Mouse (Mus musculus) neural tube, embryonic 14.5 days (tissue): ENCODE measurements around the gene Cry2. TPM values are rescaled to one million over a fixed set of nuclear protein-coding genes. Genes with fewer than 3 reads are reported as not detected.

Experiments used
- ATAC-seq: fragments of 200-750 bp; cut with Nextera tagmentation; 2 replicates; pipeline ENCODE4 v1.8.0; 2017; ENCODE audit warnings: low read depth, mild to moderate bottlenecking, moderate TSS enrichment, moderate library complexity
- H3K27ac ChIP-seq: fragments of 300-500 bp; sonication (generic); 2 replicates; pipeline ENCODE4 v1.5.1; 2014; ENCODE audit warnings: low read depth, mild to moderate bottlenecking, control low read depth, low read length, moderate library complexity, mixed read lengths
- H3K27me3 ChIP-seq: fragments of 300-500 bp; sonication (generic); 2 replicates; pipeline ENCODE4 v1.6.1; 2014; ENCODE audit warnings: low read length; ENCODE audit not compliant: control insufficient read depth, insufficient read depth
- H3K36me3 ChIP-seq: fragments of 300-500 bp; sonication (generic); 2 replicates; pipeline ENCODE4 v1.6.1; 2014; ENCODE audit warnings: low read length, mixed read lengths; ENCODE audit not compliant: control insufficient read depth, insufficient read depth
- H3K4me1 ChIP-seq: fragments of 300-500 bp; sonication (generic); 2 replicates; pipeline ENCODE4 v1.6.1; 2014; ENCODE audit warnings: low read length; ENCODE audit not compliant: control insufficient read depth, insufficient read depth
- H3K4me2 ChIP-seq: fragments of 300-500 bp; sonication (generic); 2 replicates; pipeline ENCODE4 v1.6.1; 2014; ENCODE audit warnings: mild to moderate bottlenecking, low read depth, low read length, control low read depth
- H3K4me3 ChIP-seq: fragments of 300-500 bp; sonication (generic); 2 replicates; pipeline ENCODE4 v1.5.1; 2014; ENCODE audit warnings: low read depth, low read length, control low read depth, mixed read lengths
- H3K9ac ChIP-seq: fragments of 300-500 bp; sonication (generic); replicated peaks from 2 replicates; pipeline ENCODE4 v1.6.1; 2014; ENCODE audit warnings: low read depth, mild to moderate bottlenecking, control low read depth, low read length, mixed read lengths
- H3K9me3 ChIP-seq: fragments of 300-500 bp; sonication (generic); 2 replicates; pipeline ENCODE4 v1.6.1; 2016; ENCODE audit warnings: low read length; ENCODE audit not compliant: control insufficient read depth
- WGBS: fragments of 180-500 bp; shearing (Covaris S2); extraction: QIAGEN DNeasy Blood & Tissue Kit; methylation state at CpG from one replicate; pipeline ENCODE4 v1.1.7; 2014; 5-methylcytosine and 5-hydroxymethylcytosine counted together
- polyA plus RNA-seq: library from polyadenylated mRNA; unstranded; fragments of >200 nt; fragmentation: Nextera tagmentation; extraction: Ambion mirVana; gene quantifications from 2 replicates; pipeline ENCODE4 v1.2.1, GENCODE M21; 2014

Cry2 gene
- polyA plus RNA-seq, 1 experiment from 2014 or later, result 43.5 TPM

GRCm38 (mm10) chr2:92471886-92472670 is 38.2 kb upstream of the Cry2 start:
- Histone ChIP-seq H3K9me3 (no peaks in the 10 kb centered on the region), H3K4me2 (no peak overlapping the region), H3K27ac (no peak overlapping the region), H3K9ac (no peak overlapping the region), H3K4me1 (no peaks in the 10 kb centered on the region), H3K36me3 (no peaks in the 10 kb centered on the region), H3K27me3 (no peaks in the 10 kb centered on the region), H3K4me3 (no peak overlapping the region)
- no peak for ATAC-seq
- WGBS, result 88% methylated on average over 12 of the region's 12 CpGs

- no peak overlapping the region for H3K27ac ChIP-seq
- no peak overlapping the region for H3K4me2 ChIP-seq
- H3K9me3 ChIP-seq, result no peaks in the 10 kb centered on the region
- ATAC-seq, result no peak
- no peak overlapping the region for H3K9ac ChIP-seq
- H3K4me3 ChIP-seq, result no peak overlapping the region
- WGBS, result 81% methylated on average over 3 of the region's 3 CpGs
- H3K27me3 ChIP-seq, result no peaks in the 10 kb centered on the region
- 0 out of 2 replicates have a peak, but pooled peaks cover 3% of the 10 kb centered on the region for H3K4me1 ChIP-seq
- H3K36me3 ChIP-seq, result no peaks in the 10 kb centered on the region
These were observed 30.8 kb upstream of the Cry2 start for GRCm38 (mm10) chr2:92464690-92465089.

- Histone ChIP-seq H3K4me1 (peaks cover 28% of the 10 kb centered on the region), H3K9me3 (no peaks in the 10 kb centered on the region), H3K4me2 (no peak overlapping the region), H3K27me3 (no peaks in the 10 kb centered on the region), H3K27ac (no peak overlapping the region), H3K9ac (no peak overlapping the region), H3K36me3 (no peaks in the 10 kb centered on the region), H3K4me3 (no peak overlapping the region)
- no peak for ATAC-seq
- WGBS, result 74% methylated on average over 1 of the region's 1 CpGs
These were observed 27.4 kb upstream of the Cry2 start for GRCm38 (mm10) chr2:92461215-92461614.

GRCm38 (mm10) chr2:92459921-92460707 is 26.3 kb upstream of the Cry2 start, which contains the start of gene Slc35c1:
TSS of gene Slc35c1 (minus strand) at chr2:92460538.
- Histone ChIP-seq H3K27me3 (no peaks in the 10 kb centered on the region), H3K4me1 (peaks cover 28% of the 10 kb centered on the region), H3K4me3 (peak within 1 kb of the TSS; percentile 74), H3K9ac (peak within 1 kb of the TSS; percentile 68), H3K9me3 (no peaks in the 10 kb centered on the region), H3K27ac (peak within 1 kb of the TSS; percentile 55), H3K36me3 (no peaks in the 10 kb centered on the region), H3K4me2 (peak within 1 kb of the TSS; percentile 94)
- peak; percentile 16; the same call in 1 of the 2 replicates for ATAC-seq
- WGBS, result 2% methylated on average over 34 of the region's 34 CpGs

DNA sequence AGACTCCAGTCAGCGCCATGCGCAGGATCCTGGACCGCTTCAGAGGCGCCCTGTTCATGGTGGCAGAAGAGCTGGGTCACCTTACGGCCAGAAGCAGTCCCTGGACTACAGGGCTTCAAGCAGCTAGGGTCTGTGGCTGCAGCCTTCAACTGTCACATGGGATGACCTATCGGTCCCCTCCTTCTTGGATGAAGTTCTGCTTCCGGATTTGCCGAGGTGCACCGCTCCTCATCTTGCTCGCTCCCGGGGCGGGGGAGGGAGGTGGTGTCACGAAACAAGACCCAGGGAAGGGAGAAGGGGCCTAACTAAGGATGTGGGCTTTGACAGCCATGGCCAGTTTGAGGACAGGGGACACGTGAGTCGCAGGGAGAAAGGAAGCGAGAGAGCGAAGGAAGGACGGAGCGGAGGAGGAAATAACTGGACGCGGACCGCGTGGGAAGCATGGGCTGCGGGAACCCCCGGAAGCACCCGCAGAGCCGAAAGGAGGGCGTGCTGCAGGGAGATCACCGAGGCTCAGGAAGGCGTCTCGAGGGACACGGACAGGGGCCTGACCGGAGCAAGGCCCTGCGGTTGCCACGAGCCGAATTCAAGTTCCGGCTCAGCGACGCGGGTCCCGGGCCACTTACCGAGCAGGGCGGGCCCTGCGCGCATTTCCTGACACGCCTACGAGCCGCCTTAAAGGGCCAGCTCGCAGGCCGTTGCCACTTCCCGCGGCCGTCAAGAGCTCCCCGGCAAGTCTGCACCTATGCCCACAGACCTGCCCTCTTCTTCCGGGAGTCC is 25.5 kb upstream of the Cry2 start:
- peak; percentile 91 for ATAC-seq
- under 1% methylated on average over 55 of the region's 55 CpGs for WGBS
- Histone ChIP-seq H3K4me2 (peak overlapping the region; percentile 94), H3K9ac (peak overlapping the region; percentile 68), H3K27me3 (no peaks in the 10 kb centered on the region), H3K4me1 (peaks cover 28% of the 10 kb centered on the region), H3K36me3 (peaks cover 2% of the 10 kb centered on the region; the same call in 1 of the 2 replicates), H3K4me3 (peak overlapping the region; percentile 74), H3K27ac (peak overlapping the region; percentile 55), H3K9me3 (no peaks in the 10 kb centered on the region)

GRCm38 (mm10) chr2:92458481-92458880 is 24.6 kb upstream of the Cry2 start:
- no peaks in the 10 kb centered on the region for H3K27me3 ChIP-seq
- peak overlapping the region; percentile 94 for H3K4me2 ChIP-seq
- H3K27ac ChIP-seq, result no peak overlapping the region
- peaks cover 28% of the 10 kb centered on the region for H3K4me1 ChIP-seq
- 74% methylated on average over 13 of the region's 13 CpGs for WGBS
- H3K9ac ChIP-seq, result peak overlapping the region; percentile 68; the same call in 1 of the 2 replicates
- no peak for ATAC-seq
- H3K9me3 ChIP-seq, result no peaks in the 10 kb centered on the region
- peaks cover 4% of the 10 kb centered on the region; the same call in 1 of the 2 replicates for H3K36me3 ChIP-seq
- peak overlapping the region; percentile 74 for H3K4me3 ChIP-seq

- Histone ChIP-seq H3K9ac (no peak overlapping the region), H3K4me2 (peak overlapping the region; percentile 11; the same call in 1 of the 2 replicates), H3K27me3 (no peaks in the 10 kb centered on the region), H3K27ac (no peak overlapping the region), H3K4me1 (peaks cover 28% of the 10 kb centered on the region), H3K4me3 (no peak overlapping the region), H3K9me3 (no peaks in the 10 kb centered on the region), H3K36me3 (peaks cover 8% of the 10 kb centered on the region; the same call in 1 of the 2 replicates)
- ATAC-seq, result no peak
- 77% methylated on average over 8 of the region's 8 CpGs for WGBS
These were observed 23.2 kb upstream of the Cry2 start for GRCm38 (mm10) chr2:92456970-92457530.

DNA sequence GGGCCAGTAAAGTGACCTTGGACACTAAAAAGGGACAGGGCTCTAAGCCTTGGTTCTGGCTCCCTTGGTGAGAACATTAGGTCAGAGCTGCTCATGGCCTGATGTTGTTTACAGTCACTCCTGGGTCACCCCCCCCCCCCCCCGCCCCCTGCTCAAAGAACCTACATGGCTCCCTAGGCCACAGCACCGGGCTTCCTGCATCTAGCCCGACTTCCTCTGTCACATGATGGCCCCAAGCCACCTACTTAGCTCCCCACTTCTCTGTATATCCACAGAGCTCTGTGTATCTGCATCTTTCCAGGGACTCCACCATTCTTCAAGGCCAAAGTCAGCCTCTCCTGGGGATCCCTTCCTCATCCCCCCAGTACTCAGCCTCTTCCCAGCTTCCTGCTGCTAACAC is 21.9 kb upstream of the Cry2 start:
- H3K4me1 ChIP-seq, result peaks cover 28% of the 10 kb centered on the region
- no peaks in the 10 kb centered on the region for H3K27me3 ChIP-seq
- H3K9me3 ChIP-seq, result no peaks in the 10 kb centered on the region
- no peak overlapping the region for H3K27ac ChIP-seq
- 20% methylated on average over 2 of the region's 3 CpGs for WGBS
- H3K9ac ChIP-seq, result no peak overlapping the region
- H3K4me3 ChIP-seq, result no peak overlapping the region
- peaks cover 8% of the 10 kb centered on the region; the same call in 1 of the 2 replicates for H3K36me3 ChIP-seq
- no peak overlapping the region for H3K4me2 ChIP-seq
- ATAC-seq, result no peak
